Mouse (Mus musculus) ovary, postnatal 36 days (tissue): ENCODE measurements around the gene Slc6a21.

Experiments
- DNase-seq: peaks from one replicate; pipeline ENCODE4 v3.0.0; 2022; ENCODE audit warnings: low spot score, mixed read lengths

Slc6a21 gene

GRCm38 (mm10) chr7:45316536-45316935 lies 39.2 kb downstream of the Slc6a21 start:
- DNase-seq = no peak

DNA sequence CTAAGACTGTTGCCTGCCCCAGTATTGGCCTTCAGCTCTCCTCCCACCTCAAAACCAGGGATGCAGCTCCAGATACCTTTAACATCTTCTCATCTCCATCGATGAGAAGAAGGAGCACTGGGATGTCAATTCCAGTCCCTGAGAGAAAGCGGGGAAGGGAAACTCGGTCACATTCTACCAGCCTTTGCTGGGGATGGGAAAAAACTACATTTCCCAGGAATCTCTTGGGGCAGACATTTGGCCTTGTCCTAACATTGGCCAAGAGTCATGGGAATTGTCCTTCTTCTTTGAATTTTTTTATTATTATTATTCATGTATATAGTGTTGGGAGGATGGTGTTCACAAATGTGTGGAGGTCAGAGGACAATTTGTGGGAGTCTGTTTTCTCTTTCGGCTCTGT lies 44.9 kb downstream of the Slc6a21 start:
- no peak for DNase-seq

DNA sequence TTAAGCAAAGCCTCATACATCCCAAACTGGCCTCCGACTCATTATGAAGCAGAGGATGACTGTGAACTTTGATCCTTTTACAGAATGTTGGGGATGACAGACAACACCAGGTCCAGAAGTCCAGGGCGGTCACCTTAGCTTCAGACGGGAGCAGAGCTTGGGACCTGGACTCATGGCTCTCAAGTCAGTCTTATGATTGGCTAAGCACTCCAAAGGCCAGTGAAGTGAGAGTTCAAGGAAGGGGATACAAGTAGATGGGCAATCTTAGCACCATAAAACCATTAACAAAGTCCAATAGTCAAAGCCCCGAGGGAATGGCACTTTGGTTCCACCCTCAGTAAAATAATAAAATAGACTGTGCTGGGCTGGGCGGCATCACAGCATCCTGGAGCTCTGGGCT lies 45.8 kb downstream of the Slc6a21 start:
- DNase-seq = no peak

- no peak for DNase-seq
Measured at GRCm38 (mm10) chr7:45325800-45326199, 48.5 kb downstream of the Slc6a21 start.

DNA sequence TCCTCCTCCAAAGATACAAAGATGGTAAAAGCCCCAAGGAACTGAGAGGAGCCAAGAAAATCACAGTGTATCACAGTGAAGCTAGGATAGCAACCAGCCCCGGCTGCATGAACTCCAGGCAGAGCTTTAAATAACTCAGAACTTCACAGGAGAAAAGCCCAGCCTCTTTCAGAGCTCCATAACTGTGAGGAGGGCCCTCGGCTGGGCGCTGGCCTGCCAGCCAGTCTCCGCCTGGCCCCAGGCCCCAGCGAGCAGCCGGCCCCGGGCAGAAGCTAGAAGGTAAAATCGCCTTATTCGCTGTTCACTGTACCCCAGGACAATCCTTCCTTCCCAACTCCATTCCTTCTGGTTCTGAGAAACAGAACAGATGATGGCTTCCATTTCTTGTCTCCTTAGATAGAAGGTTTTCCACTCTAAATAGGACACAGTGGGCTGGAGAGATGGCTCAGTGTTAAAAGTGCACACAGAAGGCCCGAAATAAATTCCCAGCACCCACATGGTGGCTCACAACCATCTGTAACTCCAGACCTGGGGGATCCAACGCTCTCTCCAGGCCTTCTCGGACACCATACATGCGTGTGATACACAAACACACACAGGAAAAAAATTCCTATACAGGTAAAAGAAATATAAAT lies 51.6 kb downstream of the Slc6a21 start:
- no peak for DNase-seq

- DNase-seq = no peak
Measured at GRCm38 (mm10) chr7:45331502-45331901, 54.2 kb downstream of the Slc6a21 start.

DNA sequence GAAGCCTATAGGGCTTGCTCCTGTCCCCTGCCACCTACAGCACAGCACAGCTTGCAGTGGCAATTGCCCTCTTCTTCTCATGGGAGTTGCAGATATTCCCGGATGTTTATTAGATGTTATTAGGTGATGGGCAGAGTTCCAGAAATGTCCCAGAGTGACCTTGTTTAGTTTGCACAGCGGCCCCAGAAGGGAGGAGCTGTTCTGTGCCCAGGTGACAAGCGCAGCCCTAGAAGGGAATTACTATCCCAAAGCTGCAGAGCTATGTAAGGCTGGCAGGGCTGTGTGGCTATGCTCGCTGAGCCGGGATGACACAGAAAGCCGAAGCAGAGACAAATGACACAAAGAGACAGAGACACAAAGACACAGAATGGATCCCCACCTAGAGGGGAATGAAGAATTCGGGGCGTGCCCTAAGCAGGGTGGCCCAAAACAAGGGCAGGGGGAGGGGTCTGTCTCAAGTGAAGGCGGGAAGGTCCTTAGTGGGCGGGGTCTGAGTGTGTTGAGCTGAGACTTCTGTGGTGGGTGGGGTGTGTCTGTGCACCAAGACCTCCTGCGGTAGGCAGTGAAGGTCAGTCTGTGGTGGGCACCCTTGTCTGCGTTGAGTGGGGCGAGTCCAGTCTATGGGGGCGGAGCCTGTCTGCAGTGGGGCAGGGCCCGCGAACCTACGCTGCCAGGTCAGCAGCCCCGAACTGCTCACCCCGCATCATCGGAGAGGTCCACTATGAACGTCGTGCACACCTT lies 55.5 kb downstream of the Slc6a21 start:
- DNase-seq = peak; percentile 61

GRCm38 (mm10) chr7:45333431-45333982 lies 56.2 kb downstream of the Slc6a21 start, which contains the start of gene Trpm4:
Gene Trpm4 (minus strand): TSS chr7:45333780.
- peak; percentile 87 for DNase-seq

- no peak for DNase-seq
Measured at GRCm38 (mm10) chr7:45334605-45335004, 57.3 kb downstream of the Slc6a21 start.

- no peak for DNase-seq
Measured at GRCm38 (mm10) chr7:45335056-45335455, 57.7 kb downstream of the Slc6a21 start, which contains the start of gene Hrc. Gene Hrc (plus strand): TSS chr7:45335290.

GRCm38 (mm10) chr7:45336319-45336718 lies 59.0 kb downstream of the Slc6a21 start:
- no peak for DNase-seq

GRCm38 (mm10) chr7:45337469-45337868 lies 60.2 kb downstream of the Slc6a21 start:
- no peak for DNase-seq

DNA sequence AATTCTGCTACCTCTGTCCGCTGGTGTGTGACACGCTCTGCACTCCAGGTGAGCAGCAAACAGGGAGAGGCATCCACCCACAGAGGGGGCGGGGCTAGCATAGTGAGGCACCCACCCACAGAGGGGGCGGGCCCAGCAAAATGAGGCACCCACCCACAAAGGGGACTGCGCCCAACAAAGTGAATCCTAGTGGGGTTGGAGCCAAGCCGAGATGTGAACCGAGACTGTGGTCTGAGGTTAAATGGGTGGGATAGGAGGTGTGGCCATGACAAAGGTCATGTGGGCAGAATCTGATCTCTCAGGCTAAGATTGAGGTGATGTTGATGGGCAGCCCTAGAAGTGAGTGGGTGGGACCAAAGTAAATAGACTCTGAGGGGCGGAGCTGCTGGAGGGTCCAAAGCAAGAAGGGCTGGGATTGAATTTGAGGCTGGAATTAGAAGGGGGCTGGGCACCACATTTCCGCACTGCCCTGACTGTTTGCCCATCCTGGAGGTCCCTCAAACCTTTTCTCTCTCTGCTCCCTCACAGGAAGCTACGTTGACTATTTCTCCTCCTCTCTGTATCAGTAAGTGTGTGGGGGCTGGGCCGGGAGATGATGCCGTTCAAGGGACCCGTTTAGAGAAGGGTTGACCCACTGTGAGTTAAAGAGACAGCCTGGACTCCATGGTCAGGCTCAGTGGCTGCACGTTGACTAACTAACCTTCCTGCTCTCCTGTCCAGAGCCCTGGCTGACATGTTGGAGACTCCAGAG lies 61.0 kb downstream of the Slc6a21 start:
- DNase-seq = peak; percentile 47
